Mouse (Mus musculus) cerebellum, postnatal 36 days (tissue): ENCODE results near the gene Kansl1.
"Not testable (repeated sequence)": the region's sequence is repeated elsewhere in the genome, so short reads cannot be mapped to it uniquely, and the experiment has no call there.

Experiments
- DNase-seq, 2 experiments: peaks; one replicate each; pipeline ENCODE4 v3.0.0; 2021 to 2022; ENCODE audit warnings: mixed read lengths in 2 of 2

Kansl1 gene

GRCm38 (mm10) chr11:104468751-104469268 is at the start of gene Kansl1:
Kansl1 (minus strand) TSS chr11:104468861.
- peak; percentile 21 to 35 for DNase-seq

GRCm38 (mm10) chr11:104512436-104512835 is 43.8 kb upstream of the Kansl1 start:
- DNase-seq: no peak

- no peak for DNase-seq
These were observed 41.9 kb upstream of the Kansl1 start for GRCm38 (mm10) chr11:104510606-104511005.

- no peak for DNase-seq
These were observed 39.8 kb upstream of the Kansl1 start for GRCm38 (mm10) chr11:104508455-104508854.

- DNase-seq: no peak
These were observed 19.6 kb upstream of the Kansl1 start for GRCm38 (mm10) chr11:104488292-104488691.

GRCm38 (mm10) chr11:104481971-104482370 is 13.3 kb upstream of the Kansl1 start:
- no peak for DNase-seq

GRCm38 (mm10) chr11:104479505-104479904 is 10.8 kb upstream of the Kansl1 start:
- no peak for DNase-seq

GRCm38 (mm10) chr11:104469371-104469835 is 742 bp upstream of the Kansl1 start:
- DNase-seq: peak; percentile 90 to 93

GRCm38 (mm10) chr11:104467698-104468097 is 963 bp downstream of the Kansl1 start:
- no peak for DNase-seq

GRCm38 (mm10) chr11:104461551-104461950 is 7.1 kb downstream of the Kansl1 start:
- peak; percentile 34 to 71 for DNase-seq

GRCm38 (mm10) chr11:104459671-104460070 is 9.0 kb downstream of the Kansl1 start:
- DNase-seq: no peak

- no peak for DNase-seq
These were observed 10.2 kb downstream of the Kansl1 start for GRCm38 (mm10) chr11:104458507-104458906.

GRCm38 (mm10) chr11:104452709-104453108 is 16.0 kb downstream of the Kansl1 start:
- DNase-seq: no peak

GRCm38 (mm10) chr11:104451239-104451638 is 17.4 kb downstream of the Kansl1 start:
- no peak for DNase-seq

- DNase-seq: not testable (repeated sequence)
These were observed 20.2 kb downstream of the Kansl1 start for GRCm38 (mm10) chr11:104448499-104448898.

- DNase-seq: no peak
These were observed 23.1 kb downstream of the Kansl1 start for GRCm38 (mm10) chr11:104445538-104445937.

GRCm38 (mm10) chr11:104445044-104445443 is 23.6 kb downstream of the Kansl1 start:
- DNase-seq: no peak

GRCm38 (mm10) chr11:104443359-104443758 is 25.3 kb downstream of the Kansl1 start:
- DNase-seq: no peak

- DNase-seq: peak; percentile 92 to 93
These were observed 26.1 kb downstream of the Kansl1 start for GRCm38 (mm10) chr11:104442333-104443136.

- peak; percentile 68 to 78 for DNase-seq
These were observed 27.0 kb downstream of the Kansl1 start for GRCm38 (mm10) chr11:104441475-104442332.

- peak in 1 of 2 experiments; percentile 17 for DNase-seq
These were observed 27.9 kb downstream of the Kansl1 start for GRCm38 (mm10) chr11:104440521-104441474.

GRCm38 (mm10) chr11:104439703-104440102 is 29.0 kb downstream of the Kansl1 start:
- no peak for DNase-seq
